Mouse (Mus musculus): ENCODE measurements around the gene Myocd.

GRCm38 (mm10) chr11:65231771-65232170 lies 38.0 kb downstream of the Myocd start:
- TF ChIP-seq CTCF (IDR thresholded peaks at IDR 0.05; ENCODE audit: insufficient read depth, low read depth, low read length) = no peak
- TF ChIP-seq POLR2A (IDR thresholded peaks at IDR 0.05; ENCODE audit: insufficient read depth, low read depth, low read length) = no peak

Data from olfactory bulb, adult 2 months (tissue).